Mouse (Mus musculus) testis, adult 2 months (tissue): ENCODE data around the gene Otop2. TPM values are rescaled to one million over a fixed set of nuclear protein-coding genes. Genes with fewer than 3 reads are reported as not detected.

Experiments used
- H3K27ac ChIP-seq: fragments of 200-500 bp; 2 replicates; pipeline ENCODE4 v1.5.1; 2012; ENCODE audit warnings: low read depth, low read length; ENCODE audit not compliant: control insufficient read depth, insufficient read depth
- H3K27me3 ChIP-seq: fragments of 200-500 bp; 2 replicates; pipeline ENCODE4 v1.6.1; 2012; ENCODE audit warnings: mild to moderate bottlenecking, low read length, moderate library complexity; ENCODE audit not compliant: control insufficient read depth, insufficient read depth
- H3K36me3 ChIP-seq: fragments of 200-500 bp; 2 replicates; pipeline ENCODE4 v1.6.1; 2012; ENCODE audit warnings: mild to moderate bottlenecking, low read length; ENCODE audit not compliant: control insufficient read depth, insufficient read depth
- H3K4me1 ChIP-seq: fragments of 200-500 bp; 2 replicates; pipeline ENCODE4 v1.6.1; 2012; ENCODE audit warnings: low read length; ENCODE audit not compliant: control insufficient read depth, insufficient read depth
- H3K4me3 ChIP-seq: fragments of 200-500 bp; 2 replicates; pipeline ENCODE4 v1.5.1; 2012; ENCODE audit warnings: low read depth, mild to moderate bottlenecking, low read length, moderate library complexity, mixed read lengths; ENCODE audit not compliant: control insufficient read depth
- CTCF ChIP-seq: fragments of 200-500 bp; IDR thresholded peaks from 2 replicates; pipeline ENCODE4 v1.5.1; 2012; ENCODE audit warnings: low read depth, mild to moderate bottlenecking, inconsistent platforms, low read length, moderate library complexity; ENCODE audit not compliant: control insufficient read depth, insufficient read depth, insufficient replicate concordance
- POLR2A ChIP-seq: fragments of 200-500 bp; IDR thresholded peaks from 2 replicates; pipeline ENCODE4 v1.6.1; 2012; ENCODE audit warnings: low read depth, mild to moderate bottlenecking, inconsistent platforms, low read length, moderate library complexity; ENCODE audit not compliant: control insufficient read depth
- polyA plus RNA-seq: library from polyadenylated mRNA; depleted of rRNA; stranded (reverse); fragments of >200 nt; gene quantifications from 2 replicates; pipeline ENCODE4 v1.2.3, GENCODE M21; 2012

Otop2 gene
- polyA plus RNA-seq, 1 experiment: 8.5 TPM

DNA sequence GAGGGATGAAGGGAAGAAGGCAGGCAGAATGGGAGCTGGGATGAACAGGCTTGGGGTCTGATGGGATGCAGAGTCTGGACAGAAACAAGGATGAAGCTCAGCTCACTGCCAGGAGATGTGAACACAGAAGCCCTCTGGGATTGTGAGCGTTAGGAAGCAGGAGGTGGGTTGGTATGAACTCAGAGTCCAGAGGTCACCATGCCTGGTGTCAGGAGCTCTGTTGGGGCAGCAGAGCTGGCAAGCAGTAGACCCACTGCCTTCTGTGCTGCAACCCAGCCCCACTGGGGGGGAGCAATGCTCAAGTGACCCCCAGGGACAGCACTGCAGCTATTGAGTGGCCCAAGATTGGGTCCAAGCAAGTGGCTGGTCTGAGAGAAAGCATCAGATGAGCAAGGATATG is 30.9 kb downstream of the Otop2 start:
- H3K27ac ChIP-seq: no peak overlapping the region
- no peaks in the 10 kb centered on the region for H3K36me3 ChIP-seq
- TF ChIP-seq POLR2A: no peak
- no peak for TF ChIP-seq CTCF
- H3K4me1 ChIP-seq: peaks cover 6% of the 10 kb centered on the region
- H3K4me3 ChIP-seq: no peak overlapping the region
- no peaks in the 10 kb centered on the region for H3K27me3 ChIP-seq

GRCm38 (mm10) chr11:115341246-115341645 is 34.3 kb downstream of the Otop2 start:
- TF ChIP-seq CTCF: no peak
- TF ChIP-seq POLR2A: no peak
- no peaks in the 10 kb centered on the region for H3K27me3 ChIP-seq
- peaks cover 4% of the 10 kb centered on the region for H3K4me1 ChIP-seq
- no peaks in the 10 kb centered on the region for H3K36me3 ChIP-seq
- H3K4me3 ChIP-seq: peak overlapping the region; percentile 67
- no peak overlapping the region for H3K27ac ChIP-seq

DNA sequence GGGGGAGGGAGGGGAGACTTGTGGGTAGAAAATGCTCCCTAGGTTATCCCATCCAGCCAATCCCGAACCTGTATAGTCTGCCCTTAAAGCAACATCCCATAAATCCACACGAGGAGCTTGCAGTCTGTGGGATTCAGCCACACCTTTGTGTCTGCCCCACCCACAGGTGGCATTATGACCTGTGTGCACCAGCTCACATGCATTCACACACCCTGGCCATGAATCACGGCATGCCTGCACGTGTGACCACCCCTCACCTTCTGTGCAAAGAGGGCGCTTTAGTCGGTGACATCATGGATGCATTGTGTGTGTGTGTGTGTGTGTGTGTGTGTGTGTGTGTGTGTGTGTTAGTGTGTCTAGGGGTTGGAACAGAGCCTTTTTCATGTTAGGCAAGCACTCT is 34.9 kb downstream of the Otop2 start:
- no peaks in the 10 kb centered on the region for H3K36me3 ChIP-seq
- peaks cover 4% of the 10 kb centered on the region for H3K4me1 ChIP-seq
- H3K4me3 ChIP-seq: peak overlapping the region; percentile 28
- no peak overlapping the region for H3K27ac ChIP-seq
- no peak; the same call in 1 of the 2 replicates for TF ChIP-seq POLR2A
- TF ChIP-seq CTCF: no peak
- no peaks in the 10 kb centered on the region for H3K27me3 ChIP-seq

DNA sequence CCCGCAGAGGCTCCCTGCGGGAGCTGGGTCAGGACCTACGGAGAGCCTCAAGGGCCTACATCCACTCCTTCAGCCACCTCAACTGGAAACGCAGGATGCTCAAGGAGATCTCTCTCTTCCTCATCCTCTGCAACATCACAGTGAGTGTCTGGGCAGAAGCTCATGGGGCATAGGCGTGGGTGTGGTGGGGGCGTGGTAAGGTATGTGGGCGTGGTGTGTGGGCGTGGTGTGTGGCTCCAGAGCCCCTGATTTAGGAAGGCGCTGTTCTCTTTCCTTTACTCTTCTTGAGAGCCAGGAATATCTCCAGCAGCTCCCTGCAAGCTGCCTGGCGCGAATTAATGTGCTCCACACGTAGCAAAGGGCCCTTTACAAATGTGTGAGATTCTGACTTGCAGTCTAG is 38.0 kb downstream of the Otop2 start:
- Histone ChIP-seq H3K27me3 (no peaks in the 10 kb centered on the region), H3K4me3 (peak overlapping the region; percentile 64)
- no peak for TF ChIP-seq CTCF
- no peak for TF ChIP-seq POLR2A

GRCm38 (mm10) chr11:115345515-115345914 is 38.6 kb downstream of the Otop2 start:
- Histone ChIP-seq H3K4me1 (peaks cover 4% of the 10 kb centered on the region), H3K4me3 (no peak overlapping the region), H3K27me3 (no peaks in the 10 kb centered on the region), H3K36me3 (no peaks in the 10 kb centered on the region), H3K27ac (no peak overlapping the region)
- TF ChIP-seq POLR2A (no peak), CTCF (no peak)

More for the DNA sequence above, 38.0 kb downstream of the Otop2 start:
- Histone ChIP-seq H3K27ac (no peak overlapping the region), H3K4me1 (peaks cover 4% of the 10 kb centered on the region), H3K36me3 (no peaks in the 10 kb centered on the region)

DNA sequence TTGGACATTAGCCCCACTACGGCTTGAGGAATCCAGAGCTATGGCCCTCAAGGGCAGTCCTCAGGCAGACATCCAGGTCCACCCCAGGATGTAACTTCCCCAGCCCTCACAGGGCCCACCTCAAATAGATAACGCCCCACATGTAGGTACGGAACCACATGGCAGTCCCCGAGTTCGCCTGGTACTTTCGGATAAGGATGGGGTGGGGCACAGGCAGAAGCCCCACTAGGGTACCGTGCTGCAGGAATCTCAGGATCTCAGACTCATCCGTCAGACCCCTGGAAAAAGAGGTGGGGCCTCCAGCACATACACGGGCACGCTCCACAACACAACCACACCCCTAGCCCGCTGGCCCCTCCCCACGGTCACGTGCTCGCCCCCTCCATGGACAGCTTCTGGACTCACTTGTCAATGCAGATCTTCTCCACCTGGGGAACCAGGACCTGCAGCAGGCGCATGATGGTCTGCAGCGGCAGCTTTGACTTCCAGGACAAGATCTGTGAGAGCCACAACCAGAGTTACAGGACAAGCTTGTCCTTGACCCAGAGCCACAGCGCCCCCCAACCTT is 41.8 kb downstream of the Otop2 start:
- Histone ChIP-seq H3K36me3 (no peaks in the 10 kb centered on the region), H3K27me3 (no peaks in the 10 kb centered on the region), H3K4me3 (no peak overlapping the region), H3K4me1 (peaks cover 4% of the 10 kb centered on the region), H3K27ac (no peak overlapping the region)
- TF ChIP-seq CTCF (no peak), POLR2A (no peak)

DNA sequence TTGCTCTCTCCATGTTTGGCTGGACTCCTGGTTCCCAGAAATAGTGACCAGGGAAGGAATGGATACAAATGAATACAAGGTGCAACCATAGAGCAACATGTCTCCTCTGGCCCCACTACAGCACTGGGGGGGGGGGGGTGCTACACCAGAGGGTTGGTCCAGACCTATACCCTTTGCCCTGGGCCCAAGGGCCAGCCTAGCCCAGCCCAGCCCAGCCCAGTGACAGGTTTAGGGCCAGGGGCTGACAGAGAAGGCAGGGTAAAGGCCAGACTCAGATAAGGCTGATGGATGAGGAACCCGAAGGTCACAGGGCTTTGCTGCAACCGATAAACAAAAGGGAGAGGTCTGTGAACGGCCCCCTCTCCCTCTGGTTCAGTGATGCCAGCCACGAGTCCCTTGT is 43.0 kb downstream of the Otop2 start:
- Histone ChIP-seq H3K36me3 (no peaks in the 10 kb centered on the region), H3K27me3 (no peaks in the 10 kb centered on the region), H3K4me3 (no peak overlapping the region), H3K27ac (no peak overlapping the region), H3K4me1 (peaks cover 4% of the 10 kb centered on the region)
- TF ChIP-seq POLR2A (no peak), CTCF (no peak)
